Mouse (Mus musculus) kidney, adult 2 months (tissue): ENCODE data around the gene Itgam.

Experiments
- CTCF ChIP-seq: fragments of 200-500 bp; conservative IDR thresholded peaks from 2 replicates; pipeline ENCODE4 v1.5.1; 2011; ENCODE audit warnings: low read depth, mild to moderate bottlenecking, control low read depth, low read length, moderate library complexity, mixed read lengths; ENCODE audit not compliant: insufficient read depth, insufficient read length
- POLR2A ChIP-seq: fragments of 200-500 bp; IDR thresholded peaks from one replicate; pipeline ENCODE4 v1.6.1; 2011; ENCODE audit warnings: low read depth, low read length, control low read depth

GRCm38 (mm10) chr7:128016650-128017049 is 45.8 kb upstream of the Itgam start:
- no peak for TF ChIP-seq CTCF
- no peak for TF ChIP-seq POLR2A
